Mouse (Mus musculus) hindbrain, embryonic 13.5 days (tissue): ENCODE measurements around the gene Rps5. TPM values are rescaled to one million over a fixed set of nuclear protein-coding genes. Genes with fewer than 3 reads are reported as not detected.
"Not testable (repeated sequence)": the region's sequence is repeated elsewhere in the genome, so short reads cannot be mapped to it uniquely, and the experiment has no call there.

Source experiments
- ATAC-seq: fragments of 200-750 bp; cut with Nextera tagmentation; 2 replicates; pipeline ENCODE4 v1.8.0; 2017; ENCODE audit warnings: moderate TSS enrichment; ENCODE audit not compliant: low FRiP score
- H3K27ac ChIP-seq: fragments of 300-500 bp; sonication (generic); 2 replicates; pipeline ENCODE4 v1.5.1; 2015; ENCODE audit warnings: inconsistent platforms, mild to moderate bottlenecking, moderate library complexity
- H3K27me3 ChIP-seq: fragments of 300-500 bp; sonication (generic); 2 replicates; pipeline ENCODE4 v1.6.1; 2015; ENCODE audit warnings: mild to moderate bottlenecking, inconsistent platforms
- H3K36me3 ChIP-seq: fragments of 300-500 bp; sonication (generic); 2 replicates; pipeline ENCODE4 v1.6.1; 2015; ENCODE audit warnings: mild to moderate bottlenecking, inconsistent platforms
- H3K4me1 ChIP-seq: fragments of 300-500 bp; sonication (generic); replicated peaks from 2 replicates; pipeline ENCODE4 v1.6.1; 2015; ENCODE audit warnings: inconsistent platforms
- H3K4me2 ChIP-seq: fragments of 300-500 bp; sonication (generic); 2 replicates; pipeline ENCODE4 v1.6.1; 2015; ENCODE audit warnings: inconsistent platforms, mild to moderate bottlenecking, moderate library complexity
- H3K4me3 ChIP-seq: fragments of 300-500 bp; sonication (generic); 2 replicates; pipeline ENCODE4 v1.5.1; 2015; ENCODE audit warnings: mild to moderate bottlenecking, inconsistent platforms
- H3K9ac ChIP-seq: fragments of 300-500 bp; sonication (generic); 2 replicates; pipeline ENCODE4 v1.6.1; 2015; ENCODE audit warnings: mild to moderate bottlenecking, inconsistent platforms
- H3K9me3 ChIP-seq: fragments of 300-500 bp; sonication (generic); 2 replicates; pipeline ENCODE4 v1.6.1; 2016; ENCODE audit warnings: inconsistent platforms
- whole genome bisulfite sequencing: fragments of 180-500 bp; shearing (Covaris S2); methylation state at CpG from one replicate; pipeline ENCODE4 v1.1.7; 2015; 5-methylcytosine and 5-hydroxymethylcytosine counted together
- polyA plus RNA-seq: library from polyadenylated mRNA; unstranded; fragments of >200 nt; fragmentation: Nextera tagmentation; extraction: Ambion mirVana; gene quantifications from 2 replicates; pipeline ENCODE4 v1.2.1, GENCODE M21; 2015

Rps5 gene
- polyA plus RNA-seq, 1 experiment from 2014 or later = 661 TPM

GRCm38 (mm10) chr7:12934808-12935207, 12.7 kb downstream of the Rps5 start:
- Histone ChIP-seq H3K4me2 (no peak overlapping the region), H3K9me3 (no peaks in the 10 kb centered on the region), H3K4me3 (no peak overlapping the region), H3K27me3 (no peaks in the 10 kb centered on the region), H3K4me1 (no peaks in the 10 kb centered on the region), H3K9ac (no peak overlapping the region), H3K36me3 (peaks cover 4% of the 10 kb centered on the region; the same call in 1 of the 2 replicates), H3K27ac (no peak overlapping the region)
- no peak for ATAC-seq
- WGBS = 78% methylated on average over 3 of the region's 3 CpGs

GRCm38 (mm10) chr7:12937254-12937803, 15.2 kb downstream of the Rps5 start:
- H3K4me2 ChIP-seq, H3K36me3 ChIP-seq, H3K4me1 ChIP-seq, H3K9me3 ChIP-seq, H3K4me3 ChIP-seq, H3K9ac ChIP-seq, H3K27me3 ChIP-seq, H3K27ac ChIP-seq, ATAC-seq: not testable (repeated sequence)
- 96% methylated on average over 4 of the region's 4 CpGs for WGBS

GRCm38 (mm10) chr7:12940599-12940998, 18.5 kb downstream of the Rps5 start:
- no peaks in the 10 kb centered on the region for H3K9me3 ChIP-seq
- H3K27me3 ChIP-seq = no peaks in the 10 kb centered on the region
- no peaks in the 10 kb centered on the region for H3K4me1 ChIP-seq
- H3K27ac ChIP-seq = no peak overlapping the region
- no peaks in the 10 kb centered on the region for H3K36me3 ChIP-seq
- WGBS = 87% methylated on average over 4 of the region's 4 CpGs
- no peak overlapping the region for H3K9ac ChIP-seq
- ATAC-seq = no peak
- H3K4me3 ChIP-seq = no peak overlapping the region
- no peak overlapping the region for H3K4me2 ChIP-seq

- H3K4me2 ChIP-seq = no peak overlapping the region
- no peak for ATAC-seq
- H3K4me1 ChIP-seq = 0 out of 2 replicates have a peak, but pooled peaks cover under 1% of the 10 kb centered on the region
- H3K4me3 ChIP-seq = no peak overlapping the region
- no peaks in the 10 kb centered on the region for H3K36me3 ChIP-seq
- H3K9me3 ChIP-seq = no peaks in the 10 kb centered on the region
- H3K9ac ChIP-seq = no peak overlapping the region
- H3K27me3 ChIP-seq = peaks cover 2% of the 10 kb centered on the region; the same call in 1 of the 2 replicates
- no peak overlapping the region for H3K27ac ChIP-seq
These were observed 21.4 kb downstream of the Rps5 start for GRCm38 (mm10) chr7:12943488-12943887.

- H3K27ac ChIP-seq = peak overlapping the region; percentile 94
- peak; percentile 98 for ATAC-seq
- peak overlapping the region; percentile 82 for H3K4me2 ChIP-seq
- peaks cover 11% of the 10 kb centered on the region for H3K4me1 ChIP-seq
- WGBS = 9% methylated on average over 35 of the region's 35 CpGs
- H3K4me3 ChIP-seq = peak overlapping the region; percentile 47
- no peaks in the 10 kb centered on the region for H3K36me3 ChIP-seq
- H3K9ac ChIP-seq = peak overlapping the region; percentile 71
- no peaks in the 10 kb centered on the region for H3K9me3 ChIP-seq
- H3K27me3 ChIP-seq = peaks cover 2% of the 10 kb centered on the region; the same call in 1 of the 2 replicates
These were observed 27.2 kb downstream of the Rps5 start for GRCm38 (mm10) chr7:12949032-12949871.

GRCm38 (mm10) chr7:12949872-12950229, 27.8 kb downstream of the Rps5 start:
- Histone ChIP-seq H3K9ac (peak overlapping the region; percentile 71), H3K4me2 (peak overlapping the region; percentile 82), H3K27ac (peak overlapping the region; percentile 85), H3K4me1 (peaks cover 11% of the 10 kb centered on the region), H3K9me3 (no peaks in the 10 kb centered on the region), H3K4me3 (peak overlapping the region; percentile 47), H3K36me3 (no peaks in the 10 kb centered on the region), H3K27me3 (peaks cover 2% of the 10 kb centered on the region; the same call in 1 of the 2 replicates)
- ATAC-seq = peak; percentile 21; the same call in 1 of the 2 replicates
- whole genome bisulfite sequencing = 12% methylated on average over 16 of the region's 16 CpGs

GRCm38 (mm10) chr7:12954896-12955295, 32.8 kb downstream of the Rps5 start:
- Histone ChIP-seq H3K27me3 (no peaks in the 10 kb centered on the region), H3K36me3 (no peaks in the 10 kb centered on the region), H3K27ac (no peak overlapping the region), H3K9me3 (no peaks in the 10 kb centered on the region), H3K4me2 (no peak overlapping the region), H3K4me1 (peaks cover 4% of the 10 kb centered on the region), H3K9ac (no peak overlapping the region), H3K4me3 (no peak overlapping the region)
- WGBS = 70% methylated on average over 3 of the region's 3 CpGs
- no peak for ATAC-seq

- H3K4me3 ChIP-seq = no peak overlapping the region
- WGBS = 80% methylated on average over 5 of the region's 5 CpGs
- ATAC-seq = no peak
- H3K36me3 ChIP-seq = no peaks in the 10 kb centered on the region
- no peaks in the 10 kb centered on the region for H3K27me3 ChIP-seq
- H3K4me1 ChIP-seq = peaks cover 8% of the 10 kb centered on the region; the same call in 1 of the 2 replicates
- no peak overlapping the region for H3K27ac ChIP-seq
- H3K9me3 ChIP-seq = no peaks in the 10 kb centered on the region
- H3K4me2 ChIP-seq = no peak overlapping the region
- no peak overlapping the region for H3K9ac ChIP-seq
These were observed 35.4 kb downstream of the Rps5 start for GRCm38 (mm10) chr7:12957511-12957910.

- Histone ChIP-seq H3K4me1 (peaks cover 8% of the 10 kb centered on the region; the same call in 1 of the 2 replicates), H3K9me3 (no peaks in the 10 kb centered on the region), H3K27ac (no peak overlapping the region), H3K4me2 (no peak overlapping the region), H3K9ac (no peak overlapping the region; the same call in 1 of the 2 replicates), H3K36me3 (no peaks in the 10 kb centered on the region), H3K4me3 (no peak overlapping the region), H3K27me3 (no peaks in the 10 kb centered on the region)
- ATAC-seq = no peak
- 79% methylated on average over 4 of the region's 4 CpGs for WGBS
These were observed 36.9 kb downstream of the Rps5 start for GRCm38 (mm10) chr7:12958948-12959347.

GRCm38 (mm10) chr7:12959718-12960117, 37.6 kb downstream of the Rps5 start:
- Histone ChIP-seq H3K9me3 (no peaks in the 10 kb centered on the region), H3K27ac (no peak overlapping the region), H3K9ac (no peak overlapping the region), H3K27me3 (no peaks in the 10 kb centered on the region), H3K4me2 (no peak overlapping the region), H3K36me3 (no peaks in the 10 kb centered on the region), H3K4me1 (peaks cover 10% of the 10 kb centered on the region), H3K4me3 (no peak overlapping the region)
- no peak for ATAC-seq
- 15% methylated on average over 4 of the region's 4 CpGs for WGBS

- WGBS = 2% methylated on average over 29 of the region's 29 CpGs
- H3K4me2 ChIP-seq = peak overlapping the region; percentile 62
- peak overlapping the region; percentile 44 for H3K4me3 ChIP-seq
- peak overlapping the region; percentile 90 for H3K27ac ChIP-seq
- peak overlapping the region; percentile 74 for H3K9ac ChIP-seq
- H3K27me3 ChIP-seq = no peaks in the 10 kb centered on the region
- peaks cover 20% of the 10 kb centered on the region for H3K4me1 ChIP-seq
- H3K9me3 ChIP-seq = no peaks in the 10 kb centered on the region
- ATAC-seq = peak; percentile 73
- no peaks in the 10 kb centered on the region for H3K36me3 ChIP-seq
These were observed 39.5 kb downstream of the Rps5 start for GRCm38 (mm10) chr7:12961511-12962141.

- ATAC-seq = peak; percentile 94
- WGBS = 1% methylated on average over 23 of the region's 23 CpGs
These were observed 43.6 kb downstream of the Rps5 start, which contains the start of gene Zfp324 for GRCm38 (mm10) chr7:12965678-12966091. Gene Zfp324, plus strand, starts transcription at chr7:12965838.

More at GRCm38 (mm10) chr7:12965678-12966091, 43.6 kb downstream of the Rps5 start, which contains the start of gene Zfp324:
- Histone ChIP-seq H3K36me3 (peaks cover 23% of the 10 kb centered on the region), H3K27me3 (no peaks in the 10 kb centered on the region), H3K9me3 (no peaks in the 10 kb centered on the region), H3K27ac (peak within 1 kb of the TSS; percentile 92), H3K4me1 (peaks cover 34% of the 10 kb centered on the region), H3K9ac (peak within 1 kb of the TSS; percentile 91), H3K4me2 (peak within 1 kb of the TSS; percentile 76), H3K4me3 (peak within 1 kb of the TSS; percentile 87)
